Mouse (Mus musculus) neural tube, embryonic 15.5 days (tissue): ENCODE measurements around the gene Klrc2. TPM values are rescaled to one million over a fixed set of nuclear protein-coding genes. Genes with fewer than 3 reads are reported as not detected.
"Not testable (repeated sequence)": the region's sequence is repeated elsewhere in the genome, so short reads cannot be mapped to it uniquely, and the experiment has no call there.

Experiments used
- ATAC-seq: fragments of 200-750 bp; cut with Nextera tagmentation; 2 replicates; pipeline ENCODE4 v1.8.0; 2017; ENCODE audit warnings: mild to moderate bottlenecking, moderate TSS enrichment, moderate library complexity; ENCODE audit not compliant: low FRiP score
- H3K27ac ChIP-seq: fragments of 300-500 bp; sonication (generic); replicated peaks from 2 replicates; pipeline ENCODE4 v1.5.1; 2015; ENCODE audit warnings: mild to moderate bottlenecking, inconsistent platforms
- H3K27me3 ChIP-seq: fragments of 300-500 bp; sonication (generic); replicated peaks from 2 replicates; pipeline ENCODE4 v1.6.1; 2015; ENCODE audit warnings: inconsistent platforms
- H3K36me3 ChIP-seq: fragments of 300-500 bp; sonication (generic); 2 replicates; pipeline ENCODE4 v1.6.1; 2015; ENCODE audit warnings: inconsistent platforms
- H3K4me1 ChIP-seq: fragments of 300-500 bp; sonication (generic); 2 replicates; pipeline ENCODE4 v1.6.1; 2015; ENCODE audit warnings: inconsistent platforms
- H3K4me2 ChIP-seq: fragments of 300-500 bp; sonication (generic); 2 replicates; pipeline ENCODE4 v1.6.1; 2015; ENCODE audit warnings: inconsistent platforms, mild to moderate bottlenecking, moderate library complexity
- H3K4me3 ChIP-seq: fragments of 300-500 bp; sonication (generic); replicated peaks from 2 replicates; pipeline ENCODE4 v1.5.1; 2015; ENCODE audit warnings: mild to moderate bottlenecking, inconsistent platforms
- H3K9ac ChIP-seq: fragments of 300-500 bp; sonication (generic); replicated peaks from 2 replicates; pipeline ENCODE4 v1.6.1; 2015; ENCODE audit warnings: mild to moderate bottlenecking, inconsistent platforms
- H3K9me3 ChIP-seq: fragments of 300-500 bp; sonication (generic); replicated peaks from 2 replicates; pipeline ENCODE4 v1.6.1; 2016; ENCODE audit warnings: inconsistent platforms
- WGBS: fragments of 180-500 bp; shearing (Covaris S2); methylation state at CpG from one replicate; pipeline ENCODE4 v1.1.7; 2015; ENCODE audit warnings: mixed read lengths; 5-methylcytosine and 5-hydroxymethylcytosine counted together
- microRNA-seq: library from miRNA; unstranded; fragments of <30 nt; microRNA quantifications from one replicate; pipeline ENCODE4, GENCODE M21; 2017
- polyA plus RNA-seq: library from polyadenylated mRNA; unstranded; fragments of >200 nt; fragmentation: Nextera tagmentation; extraction: Ambion mirVana; gene quantifications from 2 replicates; pipeline ENCODE4 v1.2.1, GENCODE M21; 2015

Gene Klrc2
- polyA plus RNA-seq: 0.46 TPM in 1 of 2 replicates, not detected in the other

GRCm38 (mm10) chr6:129660589-129660988, at the start of gene Klrc2:
Klrc2 (minus strand) TSS chr6:129660689.
- ATAC-seq, H3K27me3 ChIP-seq, H3K4me3 ChIP-seq, H3K9me3 ChIP-seq, H3K9ac ChIP-seq, H3K4me1 ChIP-seq, H3K36me3 ChIP-seq, H3K4me2 ChIP-seq, H3K27ac ChIP-seq: not testable (repeated sequence)
- WGBS: 79% methylated on average over 4 of the region's 4 CpGs

DNA sequence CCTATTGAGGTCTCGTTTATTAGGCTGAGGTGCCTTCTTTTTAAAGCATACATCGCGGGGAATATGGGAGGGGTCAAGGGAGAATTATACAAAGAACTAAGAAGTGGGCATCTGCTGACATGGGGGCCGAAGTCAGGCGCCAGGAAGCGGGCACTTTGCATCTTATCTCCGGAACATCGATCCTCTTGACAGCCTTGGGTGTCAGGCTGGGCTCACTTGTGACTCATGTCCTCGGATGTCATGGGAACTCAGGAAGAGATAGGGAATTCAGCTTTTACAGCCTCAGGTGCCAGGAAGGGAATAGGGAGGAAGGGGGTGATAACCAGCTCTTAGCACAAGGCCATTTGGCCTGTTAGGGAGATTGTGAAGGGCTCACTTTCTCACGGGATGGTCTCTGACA, 30.9 kb upstream of the Klrc2 start:
- H3K27me3 ChIP-seq, H3K4me2 ChIP-seq, H3K4me3 ChIP-seq, H3K36me3 ChIP-seq, H3K4me1 ChIP-seq, ATAC-seq, H3K9me3 ChIP-seq, H3K27ac ChIP-seq, H3K9ac ChIP-seq: not testable (repeated sequence)
- WGBS: 82% methylated on average over 10 of the region's 10 CpGs

DNA sequence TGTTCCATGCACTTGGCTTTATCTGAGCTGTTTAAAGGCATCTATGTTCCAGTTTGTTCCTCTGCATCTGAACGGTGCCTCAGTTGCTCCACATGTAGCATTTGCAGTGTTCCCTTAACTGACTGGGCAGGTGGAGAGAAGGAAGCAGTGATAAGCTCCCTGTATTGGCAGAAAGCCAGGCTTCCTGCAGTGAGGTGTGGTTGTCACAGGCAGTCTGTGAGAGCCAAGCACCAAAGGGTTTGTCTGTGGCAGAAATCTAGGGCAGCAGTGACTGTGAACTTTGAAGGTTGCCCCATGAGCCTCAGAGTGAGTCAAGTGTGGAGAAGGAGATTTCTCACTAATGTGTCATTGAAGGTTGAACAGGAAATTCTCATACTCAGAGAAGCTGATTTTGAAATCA, 19.9 kb upstream of the Klrc2 start:
- ATAC-seq: no peak
- H3K27me3 ChIP-seq: no peaks in the 10 kb centered on the region
- no peak overlapping the region for H3K4me2 ChIP-seq
- H3K4me1 ChIP-seq: no peaks in the 10 kb centered on the region
- no peaks in the 10 kb centered on the region for H3K9me3 ChIP-seq
- no peaks in the 10 kb centered on the region for H3K36me3 ChIP-seq
- WGBS: 68% methylated on average over 1 of the region's 1 CpGs
- H3K9ac ChIP-seq: no peak overlapping the region
- H3K4me3 ChIP-seq: no peak overlapping the region
- no peak overlapping the region for H3K27ac ChIP-seq

DNA sequence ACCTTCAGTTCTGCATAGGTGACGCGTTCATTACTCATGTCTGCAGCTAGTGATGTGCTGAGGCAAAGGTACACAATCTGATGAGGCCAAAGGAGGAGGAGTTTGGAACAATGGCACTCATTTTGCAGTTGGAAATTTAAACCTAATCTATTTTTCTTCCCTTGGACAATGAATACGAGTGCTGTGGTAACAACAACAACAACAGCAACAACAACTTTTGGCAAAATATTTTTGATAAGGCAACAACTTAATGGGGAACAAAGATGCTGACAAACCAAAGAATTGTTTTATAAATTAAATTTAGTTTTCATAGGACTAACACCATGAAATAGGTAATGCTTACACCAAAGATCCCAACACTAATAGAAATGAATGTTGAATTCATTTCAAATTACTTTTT, 18.4 kb upstream of the Klrc2 start, which contains the start of gene Klrc1:
Gene Klrc1, minus strand, starts transcription at position 101 of the 400 bp plus-strand sequence.
- 82% methylated on average over 3 of the region's 3 CpGs for WGBS
- Histone ChIP-seq H3K4me2 (no peak within 1 kb of the TSS), H3K27me3 (no peaks in the 10 kb centered on the region), H3K9ac (no peak within 1 kb of the TSS), H3K4me1 (no peaks in the 10 kb centered on the region), H3K4me3 (no peak within 1 kb of the TSS), H3K9me3 (no peaks in the 10 kb centered on the region), H3K27ac (no peak within 1 kb of the TSS), H3K36me3 (no peaks in the 10 kb centered on the region)
- ATAC-seq: no peak

- not testable (repeated sequence) for H3K27ac ChIP-seq, H3K4me2 ChIP-seq, H3K36me3 ChIP-seq, H3K9ac ChIP-seq, H3K9me3 ChIP-seq, H3K4me1 ChIP-seq, H3K4me3 ChIP-seq, H3K27me3 ChIP-seq, ATAC-seq
- no CpG with 5 or more reads among the region's 3 CpGs for WGBS
Observed at GRCm38 (mm10) chr6:129661301-129661700, 812 bp upstream of the Klrc2 start.

DNA sequence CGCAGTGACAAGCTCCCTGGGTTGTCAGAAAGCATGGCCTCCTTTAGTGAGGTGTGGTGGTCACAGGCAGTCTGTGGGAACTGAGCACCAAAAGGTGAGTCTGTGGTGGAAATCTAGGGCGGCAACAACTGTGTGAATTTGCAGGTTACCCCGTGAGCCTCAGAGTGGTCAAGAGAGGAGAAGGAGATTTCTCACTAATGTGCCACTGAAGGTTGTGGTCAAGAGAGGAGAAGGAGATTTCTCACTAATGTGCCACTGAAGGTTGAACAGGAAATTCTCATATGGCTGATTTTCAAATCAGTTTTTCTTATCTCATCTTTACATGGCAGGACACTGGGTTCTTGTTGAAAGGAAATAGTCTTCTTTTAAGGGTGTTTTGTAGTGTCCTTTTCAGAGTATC, 16.4 kb downstream of the Klrc2 start:
- 100% methylated on average over 2 of the region's 3 CpGs for WGBS
- H3K9me3 ChIP-seq, H3K4me2 ChIP-seq, H3K36me3 ChIP-seq, H3K27me3 ChIP-seq, H3K9ac ChIP-seq, ATAC-seq, H3K4me1 ChIP-seq, H3K27ac ChIP-seq, H3K4me3 ChIP-seq: not testable (repeated sequence)

- H3K36me3 ChIP-seq, H3K9me3 ChIP-seq, H3K27me3 ChIP-seq, H3K4me1 ChIP-seq, H3K9ac ChIP-seq, H3K4me3 ChIP-seq, ATAC-seq, H3K27ac ChIP-seq, H3K4me2 ChIP-seq: not testable (repeated sequence)
- 86% methylated on average over 3 of the region's 3 CpGs for WGBS
Observed at GRCm38 (mm10) chr6:129643237-129643636, 17.3 kb downstream of the Klrc2 start, which contains the start of gene Klrc3. Klrc3 (minus strand) TSS chr6:129643337.

GRCm38 (mm10) chr6:129631046-129631445, 29.4 kb downstream of the Klrc2 start:
- H3K36me3 ChIP-seq, H3K27me3 ChIP-seq, H3K27ac ChIP-seq, H3K4me2 ChIP-seq, ATAC-seq, H3K9ac ChIP-seq, H3K4me3 ChIP-seq, H3K9me3 ChIP-seq, H3K4me1 ChIP-seq: not testable (repeated sequence)
- WGBS: 93% methylated on average over 2 of the region's 2 CpGs

GRCm38 (mm10) chr6:129623735-129624134, 36.8 kb downstream of the Klrc2 start, which contains the start of gene Klrk1:
Klrk1 (minus strand) TSS chr6:129623864.
- Histone ChIP-seq H3K27me3 (no peaks in the 10 kb centered on the region), H3K9ac (no peak within 1 kb of the TSS), H3K9me3 (no peaks in the 10 kb centered on the region), H3K27ac (no peak within 1 kb of the TSS), H3K4me2 (no peak within 1 kb of the TSS), H3K4me1 (no peaks in the 10 kb centered on the region), H3K36me3 (no peaks in the 10 kb centered on the region), H3K4me3 (no peak within 1 kb of the TSS)
- ATAC-seq: no peak
- whole genome bisulfite sequencing: 86% methylated on average over 4 of the region's 4 CpGs

DNA sequence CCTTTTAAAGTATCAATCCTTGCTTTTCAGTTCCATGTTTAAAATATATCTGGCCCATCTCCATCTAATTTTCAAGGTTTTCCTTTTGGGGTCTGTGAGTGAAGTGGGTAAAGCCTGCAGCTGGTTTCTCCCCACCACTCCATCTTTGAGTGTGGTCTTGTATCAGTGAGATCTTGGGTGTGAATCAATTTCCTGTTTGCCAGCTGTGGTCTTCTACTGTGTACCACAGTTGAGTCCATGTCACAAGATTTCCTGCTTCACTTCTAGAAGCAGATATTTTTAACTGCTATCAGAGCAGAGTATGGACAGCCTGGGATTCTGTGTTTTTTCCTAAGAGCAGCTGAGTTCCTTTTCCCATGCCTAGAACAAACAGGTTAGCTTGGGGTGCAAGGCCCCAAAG, 52.1 kb downstream of the Klrc2 start:
- H3K4me1 ChIP-seq: no peaks in the 10 kb centered on the region
- H3K4me3 ChIP-seq: no peak overlapping the region
- no peaks in the 10 kb centered on the region for H3K27me3 ChIP-seq
- H3K9me3 ChIP-seq: no peaks in the 10 kb centered on the region
- no peak overlapping the region for H3K9ac ChIP-seq
- H3K36me3 ChIP-seq: no peaks in the 10 kb centered on the region
- no peak overlapping the region for H3K27ac ChIP-seq
- H3K4me2 ChIP-seq: no peak overlapping the region
- ATAC-seq: no peak

Small RNA genes lying within 50 kb of the gene (microRNA-seq; reads per million reads assigned to microRNA genes)
- not detected for gene Mir680-1

Other genes starting within 250 kb of the Klrc2 start
- 1.9 and 2.6 TPM in 2 replicates for gene Clec1a, start 208.7 kb downstream of the Klrc2 start, polyA plus RNA-seq
- 0.04 TPM in 1 of 2 replicates, not detected in the other for gene Olr1, start 153.5 kb downstream of the Klrc2 start, polyA plus RNA-seq
- gene Tmem52b, start 148.1 kb downstream of the Klrc2 start, polyA plus RNA-seq: 0.10 TPM in 1 of 2 replicates, not detected in the other
- 189 and 223 TPM in 2 replicates for gene Gabarapl1, start 127.5 kb downstream of the Klrc2 start, polyA plus RNA-seq
- gene Klre1, start 82.8 kb downstream of the Klrc2 start, polyA plus RNA-seq: 0.10 TPM in 1 of 2 replicates, not detected in the other
- gene Klrd1, start 68.9 kb downstream of the Klrc2 start, polyA plus RNA-seq: 2.3 TPM in 1 of 2 replicates, not detected in the other
- gene Klrk1, start 36.8 kb downstream of the Klrc2 start, polyA plus RNA-seq: 0.20 and 1.5 TPM in 2 replicates
- not detected in 2 replicates for gene Klrc3, start 17.4 kb downstream of the Klrc2 start, polyA plus RNA-seq
- gene Klrc1, start 18.3 kb upstream of the Klrc2 start, polyA plus RNA-seq: 0.74 TPM in 1 of 2 replicates, not detected in the other
- 0.37 TPM in 1 of 2 replicates, not detected in the other for gene Klri1, start 56.4 kb upstream of the Klrc2 start, polyA plus RNA-seq
- 0.15 TPM in 1 of 2 replicates, not detected in the other for gene Klri2, start 79.8 kb upstream of the Klrc2 start, polyA plus RNA-seq
- not detected in 2 replicates for gene Gm156, start 123.6 kb upstream of the Klrc2 start, polyA plus RNA-seq
- not detected in 2 replicates for gene Gm17631, start 202.0 kb upstream of the Klrc2 start, polyA plus RNA-seq
- not detected in 2 replicates for gene Klra17, start 216.0 kb upstream of the Klrc2 start, polyA plus RNA-seq